Mouse (Mus musculus) hindbrain, postnatal 0 days (tissue): ENCODE measurements around the gene Lrrc8d. TPM values are rescaled to one million over a fixed set of nuclear protein-coding genes. Genes with fewer than 3 reads are reported as not detected.

Source experiments
- ATAC-seq: fragments of 200-750 bp; cut with Nextera tagmentation; 2 replicates; pipeline ENCODE4 v1.8.0; 2017; ENCODE audit warnings: mild to moderate bottlenecking, moderate TSS enrichment, moderate library complexity
- DNase-seq: peaks from one replicate; pipeline ENCODE4 v3.0.0-alpha.2; 2015; ENCODE audit warnings: low spot score
- H3K27ac ChIP-seq: fragments of 300-500 bp; sonication (generic); 2 replicates; pipeline ENCODE4 v1.5.1; 2014; ENCODE audit warnings: mild to moderate bottlenecking
- H3K27me3 ChIP-seq: fragments of 300-500 bp; sonication (generic); 2 replicates; pipeline ENCODE4 v1.6.1; 2014; ENCODE audit warnings: low read length, mixed read lengths; ENCODE audit not compliant: insufficient read depth
- H3K36me3 ChIP-seq: fragments of 300-500 bp; sonication (generic); 2 replicates; pipeline ENCODE4 v1.6.1; 2014; ENCODE audit warnings: low read length, mixed read lengths; ENCODE audit not compliant: insufficient read depth
- H3K4me1 ChIP-seq: fragments of 300-500 bp; sonication (generic); 2 replicates; pipeline ENCODE4 v1.6.1; 2014; ENCODE audit warnings: antibody characterized with exemption, low read length, mixed read lengths; ENCODE audit not compliant: insufficient read depth
- H3K4me2 ChIP-seq: fragments of 300-500 bp; sonication (generic); 2 replicates; pipeline ENCODE4 v1.6.1; 2014; ENCODE audit warnings: low read depth, mild to moderate bottlenecking, low read length, moderate library complexity, mixed read lengths
- H3K4me3 ChIP-seq: fragments of 300-500 bp; sonication (generic); 2 replicates; pipeline ENCODE4 v1.5.1; 2014; ENCODE audit warnings: low read length
- H3K9ac ChIP-seq: fragments of 300-500 bp; sonication (generic); replicated peaks from 2 replicates; pipeline ENCODE4 v1.6.1; 2014; ENCODE audit warnings: mild to moderate bottlenecking, low read length, moderate library complexity, mixed read lengths
- H3K9me3 ChIP-seq: fragments of 300-500 bp; sonication (generic); 2 replicates; pipeline ENCODE4 v1.6.1; 2016; ENCODE audit warnings: low read length, mixed read lengths
- CTCF ChIP-seq: IDR thresholded peaks from 2 replicates; pipeline ENCODE4 v1.5.1; 2016; ENCODE audit warnings: antibody characterized with exemption, control low read depth, low read depth
- WGBS: fragments of 180-500 bp; shearing (Covaris S2); extraction: QIAGEN DNeasy Blood & Tissue Kit; methylation state at CpG from one replicate; pipeline ENCODE4 v1.1.7; 2014; 5-methylcytosine and 5-hydroxymethylcytosine counted together
- polyA plus RNA-seq: library from polyadenylated mRNA; unstranded; fragments of >200 nt; fragmentation: Nextera tagmentation; extraction: Ambion mirVana; gene quantifications from 2 replicates; pipeline ENCODE4 v1.2.1, GENCODE M21; 2015
- total RNA-seq: library from RNA; depleted of rRNA; stranded (reverse); fragments of >200 nt; gene quantifications from 2 replicates; pipeline ENCODE4 v1.2.3, GENCODE M21; 2014

The Lrrc8d gene
- total and polyA plus RNA-seq, 2 experiments from 2014 or later, result 11.7 to 27.7 TPM

GRCm38 (mm10) chr5:105686331-105686995, 13.3 kb upstream of the Lrrc8d start:
- no peak overlapping the region for H3K9ac ChIP-seq
- H3K27ac ChIP-seq, result no peak overlapping the region
- H3K36me3 ChIP-seq, result no peaks in the 10 kb centered on the region
- DNase-seq (peak; percentile 39), ATAC-seq (no peak)
- H3K27me3 ChIP-seq, result no peaks in the 10 kb centered on the region
- WGBS, result 68% methylated on average over 12 of the region's 12 CpGs
- peak; percentile 42 for TF ChIP-seq CTCF
- no peak overlapping the region for H3K4me2 ChIP-seq
- no peaks in the 10 kb centered on the region for H3K9me3 ChIP-seq
- no peaks in the 10 kb centered on the region for H3K4me1 ChIP-seq
- H3K4me3 ChIP-seq, result no peak overlapping the region

DNA sequence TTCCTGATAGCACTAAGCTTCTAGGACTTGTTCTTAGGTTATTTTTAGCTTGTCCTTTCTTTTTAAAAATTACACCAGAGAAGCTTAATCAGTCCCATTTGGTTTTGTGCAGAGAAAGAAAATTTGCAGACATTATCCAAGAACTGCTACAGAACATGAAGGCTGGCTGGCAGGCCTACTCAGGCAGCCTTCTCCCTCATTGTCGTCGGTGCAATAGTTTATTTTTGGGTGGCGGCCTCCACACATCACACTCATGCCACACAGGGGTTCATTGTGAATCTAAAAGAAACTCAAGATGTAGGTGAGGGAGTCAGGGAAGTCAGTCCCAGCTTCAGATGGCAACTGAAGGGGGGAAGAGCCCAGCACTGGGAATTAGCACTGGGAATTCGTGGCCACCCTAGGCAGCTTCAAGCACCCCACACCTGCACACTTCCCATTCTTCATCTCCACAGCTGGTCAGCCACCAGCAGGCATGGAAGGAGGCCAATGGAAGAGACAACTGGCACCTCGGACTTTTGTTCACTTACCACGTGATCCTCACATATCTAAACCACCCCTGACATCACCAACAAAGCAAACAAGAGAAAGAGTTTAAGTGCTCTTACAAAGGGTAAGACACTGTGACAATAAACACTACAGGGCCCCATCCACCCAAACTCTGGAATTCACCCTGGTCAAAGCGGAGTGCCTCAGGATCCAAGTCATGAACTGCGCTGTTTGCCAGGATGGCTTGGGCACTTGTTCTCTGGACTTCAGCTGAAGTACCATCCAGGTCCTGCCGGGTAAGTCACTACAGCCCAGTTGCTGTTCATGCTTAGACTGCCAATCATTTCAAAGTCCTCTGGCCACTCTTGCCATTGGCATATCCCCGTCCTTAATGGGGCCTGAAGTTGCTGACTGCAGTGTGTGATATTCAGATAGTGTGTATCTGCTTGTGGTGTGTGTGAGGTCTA, 9.0 kb upstream of the Lrrc8d start:
- Histone ChIP-seq H3K4me3 (no peak overlapping the region), H3K27me3 (no peaks in the 10 kb centered on the region), H3K4me1 (no peaks in the 10 kb centered on the region), H3K9me3 (no peaks in the 10 kb centered on the region), H3K27ac (no peak overlapping the region), H3K9ac (no peak overlapping the region), H3K36me3 (no peaks in the 10 kb centered on the region), H3K4me2 (no peak overlapping the region)
- 60% methylated on average over 10 of the region's 10 CpGs for WGBS
- DNase-seq (no peak), ATAC-seq (no peak)
- no peak for TF ChIP-seq CTCF

- ATAC-seq, result no peak
- WGBS, result 87% methylated on average over 7 of the region's 7 CpGs
- H3K27me3 ChIP-seq, result no peaks in the 10 kb centered on the region
- H3K9ac ChIP-seq, result no peak overlapping the region
- no peak overlapping the region for H3K27ac ChIP-seq
- H3K36me3 ChIP-seq, result no peaks in the 10 kb centered on the region
- DNase-seq, result no peak
- H3K4me1 ChIP-seq, result no peaks in the 10 kb centered on the region
- H3K9me3 ChIP-seq, result no peaks in the 10 kb centered on the region
- no peak overlapping the region for H3K4me3 ChIP-seq
- no peak overlapping the region for H3K4me2 ChIP-seq
- peak; percentile 49 for TF ChIP-seq CTCF
Measured at GRCm38 (mm10) chr5:105691645-105692044, 8.1 kb upstream of the Lrrc8d start.

DNA sequence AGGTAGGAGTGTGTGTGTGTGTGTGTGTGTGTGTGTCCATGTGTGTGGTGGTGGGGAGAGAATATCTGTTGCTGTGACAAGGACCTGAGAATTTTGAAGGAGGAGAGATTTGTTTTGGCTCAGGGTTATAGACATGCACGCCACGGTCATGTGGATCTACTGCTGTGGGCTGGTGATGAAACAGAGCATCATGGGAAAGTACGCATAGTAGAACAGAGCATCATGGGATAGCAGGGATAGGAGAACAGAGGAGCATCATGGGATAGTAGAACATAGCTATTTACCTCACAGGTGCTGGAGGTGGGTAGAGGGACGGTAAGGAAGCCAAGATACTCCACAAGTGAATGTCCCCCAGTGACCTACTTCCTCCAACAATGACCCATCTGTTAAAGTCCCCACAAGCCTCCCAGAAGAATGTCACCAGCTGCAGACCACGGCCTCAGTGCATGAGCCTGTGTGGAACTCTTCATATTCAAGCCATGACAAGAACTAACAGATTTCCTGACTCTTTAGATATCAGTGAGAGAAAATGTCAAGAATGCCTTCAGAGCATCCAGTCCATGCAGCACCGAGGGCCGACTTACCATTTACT, 5.3 kb upstream of the Lrrc8d start:
- no peak overlapping the region for H3K9ac ChIP-seq
- H3K4me3 ChIP-seq, result no peak overlapping the region
- no peaks in the 10 kb centered on the region for H3K9me3 ChIP-seq
- no peaks in the 10 kb centered on the region for H3K4me1 ChIP-seq
- no peak for ATAC-seq
- 83% methylated on average over 7 of the region's 7 CpGs for WGBS
- no peaks in the 10 kb centered on the region for H3K27me3 ChIP-seq
- no peak for TF ChIP-seq CTCF
- H3K4me2 ChIP-seq, result no peak overlapping the region
- no peak for DNase-seq
- no peaks in the 10 kb centered on the region for H3K36me3 ChIP-seq
- no peak overlapping the region for H3K27ac ChIP-seq

- Histone ChIP-seq H3K27ac (no peak overlapping the region), H3K36me3 (no peaks in the 10 kb centered on the region), H3K4me2 (no peak overlapping the region), H3K9ac (no peak overlapping the region), H3K4me3 (no peak overlapping the region), H3K27me3 (no peaks in the 10 kb centered on the region), H3K4me1 (no peaks in the 10 kb centered on the region), H3K9me3 (no peaks in the 10 kb centered on the region)
- no peak for TF ChIP-seq CTCF
- DNase-seq (no peak), ATAC-seq (no peak)
- WGBS, result 88% methylated on average over 6 of the region's 6 CpGs
Measured at GRCm38 (mm10) chr5:105696049-105696448, 3.7 kb upstream of the Lrrc8d start.

GRCm38 (mm10) chr5:105697886-105698285, 1.9 kb upstream of the Lrrc8d start:
- H3K4me1 ChIP-seq, result peaks cover 4% of the 10 kb centered on the region
- H3K36me3 ChIP-seq, result no peaks in the 10 kb centered on the region
- no peak for TF ChIP-seq CTCF
- H3K4me2 ChIP-seq, result no peak overlapping the region
- ATAC-seq (no peak), DNase-seq (no peak)
- H3K9me3 ChIP-seq, result no peaks in the 10 kb centered on the region
- H3K27ac ChIP-seq, result no peak overlapping the region
- no peak overlapping the region for H3K4me3 ChIP-seq
- no peaks in the 10 kb centered on the region for H3K27me3 ChIP-seq
- 91% methylated on average over 3 of the region's 3 CpGs for WGBS
- no peak overlapping the region for H3K9ac ChIP-seq
